Mouse (Mus musculus) thymus, postnatal 10 days (tissue): Measurements from ENCODE around the gene Tex44.
A peak's percentile ranks its signal among the peaks of the same experiment; 100 is the strongest.

Source experiments
- DNase-seq, 2 experiments: peaks; one replicate each; pipeline ENCODE4 v3.0.0; 2021; ENCODE audit warnings: low spot score in 2 of 2

Tex44 gene

GRCm38 (mm10) chr1:86426128-86426527 is at the start of gene Tex44, which contains the start of gene Nmur1:
Gene Tex44, plus strand, starts transcription at chr1:86426329.
Gene Nmur1, minus strand, starts transcription at chr1:86426228.
- no peak for DNase-seq

- no peak for DNase-seq
These were observed 49.8 kb upstream of the Tex44 start for GRCm38 (mm10) chr1:86376354-86376753.

GRCm38 (mm10) chr1:86378662-86379061 is 47.5 kb upstream of the Tex44 start:
- no peak for DNase-seq

- DNase-seq, result no peak
These were observed 47.0 kb upstream of the Tex44 start for GRCm38 (mm10) chr1:86379161-86379569.

GRCm38 (mm10) chr1:86381027-86381426 is 45.1 kb upstream of the Tex44 start:
- DNase-seq, result peak; percentile 33 to 62

GRCm38 (mm10) chr1:86389230-86389629 is 36.9 kb upstream of the Tex44 start:
- peak; percentile 62 to 89 for DNase-seq

- no peak for DNase-seq
These were observed 34.7 kb upstream of the Tex44 start for GRCm38 (mm10) chr1:86391425-86391824.

GRCm38 (mm10) chr1:86393219-86393618 is 32.9 kb upstream of the Tex44 start:
- DNase-seq, result no peak

GRCm38 (mm10) chr1:86394246-86394645 is 31.9 kb upstream of the Tex44 start:
- DNase-seq, result no peak

- DNase-seq, result no peak
These were observed 30.2 kb upstream of the Tex44 start for GRCm38 (mm10) chr1:86395897-86396296.

GRCm38 (mm10) chr1:86397621-86398020 is 28.5 kb upstream of the Tex44 start:
- DNase-seq, result no peak

- DNase-seq, result no peak
These were observed 27.9 kb upstream of the Tex44 start for GRCm38 (mm10) chr1:86398222-86398621.

GRCm38 (mm10) chr1:86399322-86399721 is 26.8 kb upstream of the Tex44 start:
- no peak for DNase-seq

- no peak for DNase-seq
These were observed 25.9 kb upstream of the Tex44 start for GRCm38 (mm10) chr1:86400096-86400754.

GRCm38 (mm10) chr1:86404834-86405233 is 21.3 kb upstream of the Tex44 start:
- peak in 1 of 2 experiments; percentile 44 for DNase-seq

- DNase-seq, result no peak
These were observed 19.8 kb upstream of the Tex44 start for GRCm38 (mm10) chr1:86406313-86406712.

- DNase-seq, result no peak
These were observed 19.2 kb upstream of the Tex44 start for GRCm38 (mm10) chr1:86406914-86407313.

- DNase-seq, result no peak
These were observed 17.6 kb upstream of the Tex44 start for GRCm38 (mm10) chr1:86408515-86408914.

- no peak for DNase-seq
These were observed 16.7 kb upstream of the Tex44 start for GRCm38 (mm10) chr1:86409476-86409875.

GRCm38 (mm10) chr1:86414715-86415114 is 11.4 kb upstream of the Tex44 start:
- no peak for DNase-seq

- no peak for DNase-seq
These were observed 11.0 kb upstream of the Tex44 start for GRCm38 (mm10) chr1:86415144-86415543.

- DNase-seq, result peak; percentile 55 to 71
These were observed 10.4 kb upstream of the Tex44 start for GRCm38 (mm10) chr1:86415612-86416184.

- peak in 1 of 2 experiments; percentile 50 for DNase-seq
These were observed 9.8 kb upstream of the Tex44 start for GRCm38 (mm10) chr1:86416321-86416720.

- DNase-seq, result no peak
These were observed 5.1 kb upstream of the Tex44 start for GRCm38 (mm10) chr1:86421007-86421406.
